Mouse (Mus musculus) megakaryocyte, embryonic 14.5 days (primary cell): ENCODE measurements around the gene Kcna2.

ENCODE experiments used
- FLI1 ChIP-seq: IDR thresholded peaks from 2 replicates; pipeline ENCODE4 v1.6.1; 2012; ENCODE audit warnings: low read length, inconsistent platforms, mixed read lengths
- GATA1 ChIP-seq: IDR thresholded peaks from 3 replicates; pipeline ENCODE4 v1.6.1; 2012; ENCODE audit warnings: mixed read lengths, low read length, inconsistent platforms, borderline replicate concordance

- TF ChIP-seq GATA1 (no peak), FLI1 (no peak)
These were observed 1.1 kb downstream of the Kcna2 start for GRCm38 (mm10) chr3:107101787-107102651.
